Mouse (Mus musculus): ENCODE results near the gene Mef2d.

DNA sequence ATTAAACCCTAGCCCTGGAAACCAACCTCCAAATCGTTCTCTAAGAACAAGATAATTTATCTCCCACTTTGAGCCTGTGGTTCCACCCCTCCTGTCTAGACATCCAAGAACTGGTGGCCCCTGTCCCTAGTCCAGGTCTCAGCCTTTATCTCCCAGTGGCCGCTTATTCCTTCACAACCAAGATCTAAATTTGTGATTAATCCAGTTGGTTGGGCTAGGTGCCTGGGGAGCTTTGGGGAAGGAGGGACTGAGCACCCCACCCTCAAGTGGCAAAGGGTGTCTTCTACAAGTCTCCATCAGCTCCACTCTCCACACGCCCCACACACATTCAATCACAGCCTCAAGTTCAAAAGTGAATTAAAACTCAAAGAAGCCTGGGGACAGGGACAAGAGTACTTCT is 64.3 kb downstream of the Mef2d start:
- TF ChIP-seq GATA1 (IDR thresholded peaks at IDR 0.05; ENCODE audit: low read length), result no peak
- TF ChIP-seq TAL1 (IDR thresholded peaks at IDR 0.05; ENCODE audit: low read length), result no peak
